Mouse (Mus musculus) olfactory bulb, adult 2 months (tissue): ENCODE data around the gene Cmtm8.

ENCODE experiments used
- CTCF ChIP-seq: fragments of 200-500 bp; IDR thresholded peaks from 2 replicates; pipeline ENCODE4 v1.5.1; 2012; ENCODE audit warnings: low read depth, mild to moderate bottlenecking, low read length, moderate library complexity; ENCODE audit not compliant: insufficient read depth
- POLR2A ChIP-seq: fragments of 200-500 bp; IDR thresholded peaks from 2 replicates; pipeline ENCODE4 v1.6.1; 2012; ENCODE audit warnings: mild to moderate bottlenecking, low read depth, low read length, moderate library complexity; ENCODE audit not compliant: insufficient read depth

DNA sequence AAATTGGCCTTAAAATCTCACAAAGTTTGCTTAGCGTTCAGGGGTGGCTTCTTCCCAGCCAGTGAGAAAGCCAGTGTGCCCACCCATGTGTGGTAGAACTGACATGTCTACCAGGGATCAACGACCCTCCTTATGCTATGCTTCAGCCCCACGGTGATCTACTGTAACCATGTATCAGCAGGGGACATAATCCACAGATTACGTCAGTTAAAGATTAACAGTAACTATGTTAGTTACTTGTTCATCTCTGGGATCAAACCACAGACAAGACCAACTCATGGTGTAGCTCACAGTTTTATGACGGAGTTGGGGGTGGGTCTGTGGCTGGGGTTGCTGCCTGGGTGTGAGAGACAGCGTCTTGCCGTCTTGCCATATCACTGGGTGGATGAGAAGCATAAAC lies 19.8 kb downstream of the Cmtm8 start:
- no peak for TF ChIP-seq POLR2A
- no peak for TF ChIP-seq CTCF
